Mouse (Mus musculus) gastrocnemius, postnatal 10 days (tissue): ENCODE results near the gene Slc17a7. TPM values are rescaled to one million over a fixed set of nuclear protein-coding genes. Genes with fewer than 3 reads are reported as not detected.
"Not testable (repeated sequence)": the region's sequence is repeated elsewhere in the genome, so short reads cannot be mapped to it uniquely, and the experiment has no call there.

ENCODE experiments used
- DNase-seq: peaks from one replicate; pipeline ENCODE4 v3.0.0; 2021; ENCODE audit warnings: mixed read lengths
- total RNA-seq, 2 experiments: library from RNA; stranded (reverse); gene quantifications; 2 replicates each; pipeline ENCODE4 v1.2.3; 2021

Slc17a7 gene
- total RNA-seq, 2 experiments from 2014 or later: 4.7 to 4.9 TPM

DNA sequence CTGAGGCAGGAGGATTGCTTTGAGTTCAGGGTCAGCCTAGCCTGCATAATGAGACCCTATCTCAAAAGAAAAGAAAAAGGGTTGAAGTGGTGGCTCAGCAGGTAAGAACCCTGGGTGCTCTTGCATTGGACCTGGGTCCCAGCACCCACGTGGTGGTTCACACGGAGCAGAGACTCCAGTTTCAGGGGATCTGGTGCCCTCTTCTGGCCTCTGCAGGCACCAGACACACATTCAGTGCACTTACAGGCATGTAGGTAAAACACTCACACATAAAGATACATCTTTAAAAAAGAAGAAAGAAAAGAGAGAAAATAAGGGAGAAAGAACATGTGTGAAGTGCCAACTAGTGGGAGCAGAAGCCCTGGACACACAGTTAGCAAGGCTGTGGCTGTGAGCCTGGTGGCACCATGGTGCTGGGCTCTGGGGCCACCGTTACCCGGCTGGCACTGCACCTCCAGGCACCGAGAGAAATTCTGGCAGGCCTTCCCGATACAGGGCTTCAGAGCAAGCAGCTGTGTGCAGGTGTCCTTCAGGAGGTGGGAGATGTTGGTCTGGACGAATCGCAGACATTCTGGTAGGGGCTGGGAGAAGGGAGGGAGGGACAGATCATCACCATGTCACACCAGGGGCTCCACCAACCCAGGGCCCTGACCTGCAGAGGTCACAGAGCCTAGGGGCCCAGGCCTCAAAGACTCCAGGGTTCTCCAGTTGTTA is 30.1 kb upstream of the Slc17a7 start:
- DNase-seq: no peak

DNA sequence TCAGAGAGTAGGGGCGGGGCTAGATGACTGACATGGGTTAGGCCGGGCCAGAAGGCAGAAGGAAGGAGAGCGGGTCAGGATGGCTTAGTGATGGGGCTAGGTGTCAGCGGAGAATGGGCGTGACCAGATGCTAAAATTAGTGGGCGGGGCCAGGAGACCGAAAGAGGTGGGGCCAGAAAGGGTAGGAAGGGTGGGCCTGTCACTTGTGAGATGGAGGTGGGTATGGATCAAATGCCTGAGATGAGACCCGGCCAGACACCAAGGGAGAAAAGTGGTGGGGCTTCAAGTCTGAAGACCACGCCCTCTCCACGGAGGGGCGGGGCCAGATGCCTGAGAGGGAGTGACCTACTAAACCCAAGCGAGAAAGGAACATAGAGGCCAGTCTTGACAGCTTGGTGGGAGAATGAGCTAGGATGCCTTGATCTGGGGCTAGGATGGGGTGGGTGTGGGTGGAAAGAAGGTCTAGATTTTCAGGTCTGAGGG is 29.2 kb upstream of the Slc17a7 start:
- peak; percentile 50 for DNase-seq

DNA sequence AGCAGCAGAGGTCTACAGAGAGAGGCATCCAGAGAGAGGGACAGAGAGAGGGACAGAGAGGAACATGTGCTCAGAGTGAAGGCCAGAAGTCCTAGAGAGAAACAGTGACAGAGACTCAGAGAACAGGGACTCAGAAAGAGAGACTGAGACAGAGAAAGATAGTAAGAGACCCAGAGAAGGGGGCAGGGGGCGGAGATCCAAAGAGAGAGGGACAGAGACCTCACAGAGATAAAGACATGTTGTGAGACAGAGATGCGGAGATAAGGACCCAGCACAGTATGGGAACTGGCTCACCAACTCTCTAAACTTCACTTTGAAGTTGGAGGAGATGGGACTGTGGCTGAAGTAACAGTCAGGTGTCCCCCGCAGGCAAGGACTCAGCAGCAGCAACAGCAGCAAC is 28.4 kb upstream of the Slc17a7 start:
- no peak for DNase-seq

DNA sequence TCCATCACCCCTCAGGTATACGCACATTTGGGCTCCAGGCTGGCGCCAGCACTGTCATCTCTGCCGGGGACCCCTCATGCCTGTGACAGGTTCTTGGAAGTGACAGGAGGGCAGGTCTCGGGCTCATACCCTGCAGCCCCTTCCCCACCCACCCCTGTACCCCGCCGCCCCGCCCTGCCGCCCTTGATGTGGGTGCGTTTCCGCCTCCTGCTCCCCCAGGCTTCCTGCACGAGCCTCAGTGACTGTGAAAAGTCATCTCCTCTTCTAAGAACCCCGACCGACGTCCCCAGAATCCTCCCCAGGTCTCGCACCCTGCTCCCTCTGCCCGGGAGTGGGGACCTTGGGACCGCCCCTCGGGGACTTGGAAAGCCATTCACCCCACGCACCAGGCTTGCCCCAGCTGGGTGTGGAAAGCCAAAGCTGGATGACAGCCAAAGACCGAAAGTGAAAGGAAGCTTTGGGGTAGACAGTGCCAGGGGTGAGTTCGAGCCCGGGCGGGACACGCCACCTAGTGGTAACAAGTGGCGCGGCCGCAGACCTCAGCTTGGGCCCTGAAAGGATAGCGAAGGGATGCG is 27.7 kb upstream of the Slc17a7 start, which contains the start of the genes Gm45713 and Flt3l:
Gene Gm45713, minus strand, starts transcription at position 239 of the 575 bp plus-strand sequence.
Gene Flt3l, minus strand, starts transcription at position 440 of the 575 bp plus-strand sequence.
- peak; percentile 94 for DNase-seq

DNA sequence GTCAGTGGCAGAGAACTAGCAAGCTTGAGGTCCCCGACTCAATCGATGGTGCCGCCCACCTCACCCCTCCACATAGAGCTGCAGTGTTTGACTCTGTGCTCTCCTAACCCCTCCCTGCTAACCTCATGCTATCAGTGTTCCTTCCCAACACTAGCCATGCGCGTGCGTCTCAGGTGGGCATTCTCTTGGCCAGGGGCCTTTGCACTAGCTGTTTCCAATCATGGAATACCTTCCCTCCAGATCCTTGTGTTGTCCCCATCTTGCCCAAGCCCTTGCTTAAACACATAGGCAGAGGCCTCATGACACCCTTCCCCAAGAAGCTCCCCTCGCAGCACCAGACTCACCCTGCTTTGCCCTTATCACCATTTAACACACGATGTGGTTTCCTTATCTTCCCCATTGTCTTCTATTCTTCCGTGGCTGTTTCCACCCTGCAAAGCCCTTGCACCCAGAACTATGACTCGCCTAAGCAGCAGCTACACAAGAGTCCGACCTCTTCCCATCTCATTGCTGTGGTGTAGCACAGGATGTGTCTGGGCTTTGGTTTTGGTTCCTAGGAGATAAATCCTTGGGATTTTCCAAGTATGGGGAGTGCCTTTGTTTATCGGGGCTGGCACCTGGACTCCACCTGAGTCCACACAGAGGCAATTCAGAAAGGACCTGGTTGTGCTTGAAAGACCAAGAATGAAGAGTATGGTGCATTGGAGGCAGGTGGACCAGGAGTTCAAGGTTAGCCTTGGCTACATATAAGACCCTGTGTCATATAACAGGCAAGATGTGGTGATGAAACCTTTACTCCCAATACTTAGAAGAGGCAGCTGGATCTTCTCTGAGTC is 26.4 kb upstream of the Slc17a7 start:
- DNase-seq: no peak

DNA sequence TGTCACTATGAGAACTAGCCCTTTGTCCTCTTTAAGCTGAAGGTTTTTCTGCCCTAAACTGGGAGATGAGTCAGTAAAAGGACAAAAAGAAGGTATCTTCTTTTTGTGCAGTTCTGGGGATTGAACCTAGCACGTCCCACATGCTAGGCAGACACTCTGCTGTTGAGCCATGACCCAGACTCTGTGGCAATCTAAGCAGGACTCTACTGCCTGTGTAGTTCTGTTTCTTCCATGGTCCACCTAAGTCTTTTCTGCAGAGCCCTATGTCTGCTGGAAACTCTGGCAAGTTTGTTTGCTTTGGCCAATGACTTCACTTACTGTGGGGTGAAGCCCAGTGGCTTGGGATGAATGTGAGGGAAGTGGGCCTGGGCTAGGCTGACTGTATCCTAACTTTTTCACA is 25.3 kb upstream of the Slc17a7 start:
- DNase-seq: no peak

DNA sequence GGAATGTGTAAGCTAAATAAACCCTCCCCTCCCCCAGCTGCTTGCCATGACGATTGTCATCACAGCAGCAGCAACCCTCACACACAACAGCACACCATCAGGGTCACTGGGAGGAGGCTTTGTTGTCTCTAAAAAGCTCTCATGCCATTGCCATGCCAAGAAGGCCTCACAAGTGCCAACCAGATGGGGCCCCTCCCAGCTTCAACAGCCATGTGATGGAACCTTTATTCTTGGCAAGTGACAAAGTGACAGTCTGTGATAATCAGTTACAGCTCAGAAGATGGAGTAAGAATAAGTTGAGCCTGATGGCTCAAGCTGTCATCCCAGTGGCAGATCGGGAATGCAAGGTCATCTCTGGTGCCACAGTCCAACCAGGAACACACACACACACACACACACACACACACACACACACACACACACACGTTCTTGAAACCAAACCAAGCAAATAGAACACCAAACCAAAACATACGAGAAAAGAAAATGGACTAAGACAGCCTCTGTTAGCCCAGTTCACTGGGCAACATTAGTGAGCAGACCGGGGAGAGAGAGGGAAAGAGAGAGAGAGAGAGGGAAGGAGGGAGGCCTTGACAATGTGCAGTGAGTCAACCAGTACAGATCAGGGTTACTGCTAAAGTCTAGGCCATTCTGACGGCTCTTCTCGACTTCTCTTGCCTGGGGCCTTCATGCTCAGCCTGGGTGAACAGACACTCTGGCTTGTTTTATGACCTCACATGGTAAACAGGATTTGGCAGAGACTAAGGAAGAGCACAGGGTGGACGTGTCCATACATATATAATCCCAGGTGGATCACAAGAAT is 23.6 kb upstream of the Slc17a7 start:
- DNase-seq: no peak

DNA sequence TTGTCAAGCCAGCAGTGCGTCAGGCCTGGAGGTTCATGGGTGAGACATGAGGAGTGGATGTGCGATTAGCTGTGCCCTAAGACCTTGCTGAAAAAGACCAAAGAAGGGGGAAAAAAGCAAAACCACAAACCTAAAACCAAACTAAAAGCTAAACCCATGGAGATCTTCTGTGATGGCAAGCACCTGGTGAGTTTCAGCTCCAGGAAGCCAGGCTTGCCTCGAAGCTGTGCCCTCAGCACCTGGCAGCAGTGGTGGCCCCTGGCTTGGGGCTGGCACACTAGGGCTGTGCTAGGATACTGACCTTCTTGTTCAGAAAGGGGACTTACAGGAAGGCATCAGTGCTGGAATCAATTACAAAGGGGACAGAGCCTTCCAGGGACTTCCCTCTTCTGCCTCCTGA is 22.4 kb upstream of the Slc17a7 start:
- no peak for DNase-seq

DNA sequence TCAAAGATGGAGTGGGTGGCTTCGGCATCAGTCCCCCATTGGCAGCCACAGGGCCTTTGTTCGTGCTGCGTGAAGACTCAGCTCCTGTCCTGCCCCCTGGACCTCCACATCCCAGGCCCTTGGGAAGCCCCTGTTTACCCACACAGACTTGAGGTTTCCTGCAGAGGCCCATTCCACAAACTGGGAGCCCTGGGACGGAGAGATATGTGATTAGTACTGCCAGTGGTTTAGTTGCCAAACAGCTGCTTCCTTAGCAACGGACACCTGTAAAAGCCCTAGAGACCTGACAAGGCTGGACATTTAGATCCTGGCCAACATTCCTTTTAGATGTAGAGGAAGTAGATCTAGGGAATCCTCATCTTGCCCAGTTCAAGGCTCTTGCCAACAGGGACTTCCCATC is 21.8 kb upstream of the Slc17a7 start:
- DNase-seq: no peak

DNA sequence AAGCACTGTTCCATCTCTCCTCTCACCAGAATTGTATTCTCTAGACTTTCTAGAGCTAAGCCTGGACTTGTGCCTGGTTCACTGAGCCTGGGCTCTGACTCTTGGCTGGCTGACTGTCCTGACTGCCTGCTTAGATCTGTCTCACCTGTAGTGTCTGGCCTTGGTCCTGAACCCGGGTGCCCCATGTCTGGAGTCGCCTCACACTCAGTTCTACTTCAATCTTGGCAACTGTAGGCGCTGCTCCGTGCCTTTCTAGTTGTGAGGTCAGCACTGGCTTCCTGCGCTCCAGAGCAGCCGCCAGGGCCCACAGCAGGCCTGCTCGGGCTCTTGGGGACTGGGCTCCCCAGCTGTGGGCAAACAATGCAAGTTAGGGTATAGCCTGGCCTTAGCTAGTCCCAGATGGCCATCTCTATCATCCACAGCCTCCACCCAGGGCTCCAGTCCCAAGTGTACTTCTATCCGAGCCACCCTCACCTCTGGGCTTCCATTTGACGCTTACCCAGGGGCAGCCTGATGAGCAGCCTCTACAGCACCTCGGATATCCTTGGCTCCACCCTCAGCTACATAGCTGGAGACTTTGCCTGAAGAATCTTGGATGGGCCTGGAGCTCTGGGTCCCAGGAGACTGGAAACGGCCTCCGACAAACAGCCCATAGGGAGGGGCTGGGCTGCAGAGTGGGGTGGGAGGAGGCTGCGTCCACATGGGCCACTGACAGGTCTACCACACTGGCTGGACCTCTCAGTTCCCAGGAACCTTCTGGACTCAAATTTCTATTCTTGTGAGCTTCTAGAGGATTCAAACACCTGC is 19.2 kb upstream of the Slc17a7 start:
- no peak for DNase-seq

DNA sequence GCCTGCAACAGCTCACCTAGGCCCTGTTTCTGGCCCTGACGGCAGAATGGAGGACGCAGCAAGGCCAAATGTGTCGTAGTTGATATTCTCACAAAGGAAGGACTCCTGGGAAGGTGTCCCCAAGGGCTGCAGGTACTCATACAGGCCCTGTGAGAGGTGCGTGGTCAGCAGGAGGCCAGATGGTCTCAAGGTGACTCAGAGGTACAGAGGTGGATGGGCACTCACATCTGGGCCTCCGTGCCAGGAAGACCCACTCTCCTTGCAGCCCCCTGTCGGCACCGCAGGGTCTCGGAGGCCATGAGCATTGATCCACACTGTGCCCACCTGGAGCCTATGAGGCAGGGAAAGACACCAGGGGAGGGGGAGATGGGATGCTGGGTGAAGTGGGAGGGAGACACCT is 18.3 kb upstream of the Slc17a7 start:
- no peak for DNase-seq

DNA sequence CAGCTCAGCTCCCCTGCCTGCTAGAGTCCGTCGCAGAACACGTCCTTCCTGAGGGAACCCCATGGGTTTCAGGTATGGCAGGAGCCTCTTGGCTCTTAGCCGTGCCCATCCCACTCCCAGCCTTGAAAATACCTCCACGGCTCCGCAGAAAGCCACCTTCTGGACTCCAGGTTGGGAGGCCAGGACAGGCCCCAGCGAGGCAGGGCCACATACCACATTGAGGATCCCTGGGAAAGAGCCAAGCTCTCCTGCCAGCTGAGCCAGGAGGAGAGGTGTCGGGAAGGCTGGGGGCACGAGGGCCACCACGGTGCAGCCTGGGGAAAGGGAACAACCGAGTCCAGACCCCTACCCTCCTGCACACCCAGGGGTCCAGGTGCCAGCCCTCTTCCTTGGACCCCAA is 16.5 kb upstream of the Slc17a7 start:
- DNase-seq: no peak

DNA sequence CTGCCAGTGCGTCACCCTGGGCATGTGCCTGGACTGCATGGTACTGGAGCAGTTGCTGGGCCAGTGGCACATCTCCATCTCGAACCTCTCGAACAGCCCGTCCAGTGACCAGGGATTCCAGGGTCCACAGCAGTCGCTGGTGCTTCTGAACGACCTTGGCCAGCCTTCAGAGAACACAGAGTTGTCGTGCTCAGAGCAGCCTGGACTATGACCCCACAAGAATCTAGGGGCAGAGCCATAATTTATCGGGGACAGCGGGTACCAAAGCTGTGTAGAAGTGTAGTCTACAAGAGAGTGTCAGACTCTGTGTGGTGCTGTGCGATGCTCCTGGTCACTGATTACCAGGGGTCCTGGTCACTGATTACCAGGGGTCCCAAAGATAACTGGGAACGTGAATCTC is 15.8 kb upstream of the Slc17a7 start:
- DNase-seq: no peak

DNA sequence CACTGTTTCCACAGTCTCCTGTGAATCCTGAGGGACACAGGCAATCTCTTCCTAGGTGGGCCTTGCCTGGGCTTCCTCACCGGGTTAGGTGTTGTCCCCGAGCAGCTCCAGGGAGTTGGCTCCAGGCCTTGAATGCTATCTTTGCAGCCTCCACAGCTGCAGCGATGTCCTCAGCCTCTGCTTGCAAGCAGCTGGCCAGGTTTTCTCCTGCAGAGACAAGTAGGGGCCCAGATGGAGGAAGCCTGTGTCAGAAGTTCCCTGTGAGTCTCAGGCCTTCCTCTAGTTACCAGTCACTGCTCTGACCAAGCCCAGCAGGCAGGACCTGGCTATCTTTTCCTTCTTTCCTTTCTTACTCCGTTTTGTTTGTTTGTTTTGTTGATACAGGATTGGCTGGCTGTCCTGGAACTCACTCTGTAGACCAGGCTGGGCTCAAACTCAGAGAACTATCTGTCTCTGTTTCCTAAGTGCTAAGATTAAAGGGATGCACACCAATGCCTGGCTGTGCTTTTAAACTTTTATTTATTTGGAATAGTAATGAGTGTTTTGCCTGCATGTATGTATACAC is 15.1 kb upstream of the Slc17a7 start:
- no peak for DNase-seq

DNA sequence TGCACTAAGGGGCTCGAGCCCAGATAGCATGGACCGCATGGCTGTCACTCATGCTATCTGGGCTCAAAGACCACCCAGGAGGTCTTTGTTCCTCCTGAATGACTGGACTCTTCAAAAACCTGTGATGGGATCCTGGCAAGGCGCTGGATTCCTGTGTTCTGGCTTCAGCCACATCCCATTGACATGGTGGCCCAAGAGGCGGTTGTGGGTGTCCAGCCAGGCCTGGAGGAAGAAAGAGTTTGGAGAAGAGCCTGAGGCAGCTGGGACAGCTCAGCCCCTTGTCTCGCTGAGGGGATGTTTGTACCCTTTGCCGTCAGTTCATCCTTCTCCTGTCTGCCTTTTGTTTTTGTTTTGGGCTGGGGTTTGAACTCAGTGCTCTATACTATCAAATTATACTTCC is 14.2 kb upstream of the Slc17a7 start:
- DNase-seq: no peak

DNA sequence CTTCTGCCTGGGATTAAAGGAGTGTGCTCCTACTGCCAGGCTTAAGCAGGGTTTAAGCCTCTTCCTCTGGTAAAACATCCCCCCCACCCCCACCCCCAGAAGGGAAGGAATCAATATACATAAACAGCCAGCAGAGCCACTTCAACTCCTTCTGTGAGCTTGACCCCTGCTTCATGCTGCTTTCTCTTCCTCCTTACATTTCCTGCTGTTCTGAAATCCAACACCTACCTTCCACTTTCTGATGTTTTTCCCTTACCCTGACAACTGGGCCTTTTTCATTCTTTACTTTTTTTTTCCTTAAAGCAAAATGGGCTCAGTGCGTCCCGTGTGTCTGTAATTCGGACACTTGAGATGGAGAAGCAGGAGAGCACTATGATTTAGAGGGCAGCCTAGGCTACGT is 13.4 kb upstream of the Slc17a7 start:
- no peak for DNase-seq

DNA sequence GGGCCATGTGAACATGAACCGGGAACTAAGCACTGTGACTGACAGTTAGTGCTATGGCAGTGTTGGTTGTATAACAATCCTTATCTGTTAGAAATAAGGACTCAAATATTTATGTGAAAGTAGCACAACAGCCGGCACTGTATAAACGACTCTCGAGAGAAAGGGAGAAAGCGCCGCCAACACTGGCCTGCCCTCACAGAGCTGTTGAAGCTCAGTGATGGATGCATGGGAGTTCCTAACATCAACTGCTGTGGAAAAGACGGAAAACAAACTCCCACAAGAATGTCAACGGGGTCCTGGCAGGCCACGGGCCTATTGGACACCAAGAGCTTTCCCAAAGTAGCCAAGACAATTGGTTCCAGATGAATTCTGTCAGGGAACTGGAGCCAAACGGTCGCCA is 12.4 kb upstream of the Slc17a7 start:
- no peak for DNase-seq

DNA sequence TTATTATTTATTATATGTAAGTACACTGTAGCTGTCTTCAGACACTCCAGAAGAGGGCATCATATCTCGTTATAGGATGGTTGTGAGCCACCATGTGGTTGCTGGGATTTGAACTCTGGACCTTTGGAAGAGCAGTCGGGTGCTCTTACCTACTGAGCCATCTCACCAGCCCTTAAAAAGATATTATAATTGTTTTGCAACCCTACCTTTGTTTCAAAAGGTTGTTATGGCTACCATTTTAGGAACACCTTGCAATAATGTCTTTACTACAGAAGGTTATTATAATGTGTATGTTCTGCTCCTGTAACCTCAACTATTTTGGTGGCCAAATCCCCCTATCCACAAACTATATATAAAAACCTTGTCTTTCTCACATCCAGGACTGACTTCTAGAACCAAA is 10.7 kb upstream of the Slc17a7 start:
- not testable (repeated sequence) for DNase-seq

DNA sequence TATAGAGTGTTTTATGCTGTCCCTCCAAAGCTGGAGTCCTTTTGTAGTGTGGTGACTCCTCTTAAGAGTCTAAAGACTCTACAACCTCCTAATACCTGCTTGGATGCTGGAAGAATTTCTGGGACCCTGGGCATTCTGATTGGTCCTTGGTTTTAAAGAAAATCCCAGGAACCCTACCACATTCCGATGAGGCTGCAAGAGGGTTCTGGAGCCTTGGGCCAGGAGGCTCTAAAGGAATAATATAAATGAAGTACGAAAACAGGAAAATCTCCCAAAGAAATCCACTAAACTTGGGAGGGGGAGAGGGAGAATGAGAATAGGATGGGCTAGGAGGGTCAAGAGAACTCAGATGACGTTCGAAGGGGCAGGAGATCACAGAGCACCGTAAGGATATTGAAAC is 10.2 kb upstream of the Slc17a7 start:
- no peak for DNase-seq

DNA sequence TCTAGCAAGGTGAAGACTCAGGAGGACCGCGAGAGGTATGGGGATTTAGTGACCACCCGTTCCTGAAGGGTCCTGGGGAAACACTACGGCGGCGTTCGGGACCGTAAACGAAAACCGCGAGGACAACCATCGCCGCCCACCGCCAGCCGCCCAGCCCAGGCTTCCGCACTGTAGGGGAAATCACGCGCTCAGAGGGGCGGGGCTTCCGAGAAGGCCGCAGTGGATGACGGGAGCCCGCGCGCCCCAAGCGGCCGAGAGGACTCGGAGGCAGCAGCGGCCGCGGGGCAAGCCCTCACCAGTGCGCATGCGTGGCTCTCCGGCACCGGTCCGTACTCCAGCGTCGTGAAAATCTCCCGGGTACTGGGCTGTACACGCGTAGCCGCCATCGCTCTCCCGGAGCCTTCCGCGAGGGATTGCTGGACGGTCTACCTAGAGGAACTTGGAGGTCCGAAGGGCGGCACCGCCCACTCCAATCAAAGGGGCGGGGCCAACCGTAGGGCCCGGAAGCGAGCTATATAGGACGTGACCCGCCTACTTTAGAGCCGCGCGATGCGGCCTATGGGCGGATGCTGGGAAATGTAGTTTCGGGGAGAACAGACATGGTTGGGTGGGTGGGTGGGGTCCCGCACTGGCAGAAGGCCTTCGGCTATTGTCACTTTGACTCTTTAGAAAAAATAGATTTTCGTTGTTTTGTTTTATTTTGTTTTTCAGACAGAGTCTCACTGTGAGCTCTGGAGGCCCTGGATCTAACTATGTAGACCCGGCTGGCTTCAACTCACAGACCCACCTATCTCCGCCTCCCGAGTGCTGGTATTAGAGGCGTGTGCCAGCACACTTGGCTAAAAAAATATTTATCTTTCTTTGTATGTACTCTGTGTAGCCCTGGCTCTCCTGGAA is 9.4 kb upstream of the Slc17a7 start, which contains the start of the genes Pih1d1 and Aldh16a1:
Gene Pih1d1, plus strand, starts transcription at position 208 of the 897 bp plus-strand sequence.
Gene Aldh16a1, minus strand, starts transcription at position 489 of the 897 bp plus-strand sequence.
- DNase-seq: peak; percentile 98
